In genomic region chr19:6141394-6141749, GRCm38 (mm10) we compare ENCODE assay signal across 8 mouse cellular contexts. TPM values are rescaled to one million over a fixed set of nuclear protein-coding genes. Genes with fewer than 3 reads are reported as not detected.
DNase-seq lines count a peak whose midpoint lies in the region; ATAC-seq lines count a peak whose summit lies in the region.

TSS of gene Arl2 (minus strand) at chr19:6141548.

- H3K9me3 ChIP-seq in hindbrain, embryonic 12.5 days (replicated peaks): no peaks in the 10 kb centered on the region

- ATAC-seq in hindbrain, embryonic 12.5 days (ENCODE audit: low FRiP score): peak; percentile 86

- peak; percentile 98 for DNase-seq in R1 (ENCODE audit: low read depth, low spot score)
- peak; percentile 93 for DNase-seq in cerebellum, adult 9-10 months
- peak; percentile 74 to 90 for DNase-seq in frontal cortex, adult 2 months (ENCODE audit: extremely low spot score in 1 of 2, low spot score in 1 of 2)
- DNase-seq in layer of hippocampus, postnatal 10 days (ENCODE audit: low spot score in 2 of 2): peak; percentile 82 to 85
- DNase-seq in lung, postnatal 10 days: peak; percentile 93
- peak; percentile 93 for DNase-seq in retina, embryonic 14.5 days (ENCODE audit: low spot score)
- DNase-seq in thymus, postnatal 36 days: peak; percentile 71 to 75

- H3K4me3 ChIP-seq in hindbrain, embryonic 12.5 days: peak within 1 kb of the TSS; percentile 68

- H3K36me3 ChIP-seq in hindbrain, embryonic 12.5 days: peaks cover 15% of the 10 kb centered on the region

- H3K27me3 ChIP-seq in hindbrain, embryonic 12.5 days: no peaks in the 10 kb centered on the region

- H3K9ac ChIP-seq in hindbrain, embryonic 12.5 days: peak within 1 kb of the TSS; percentile 85

- peaks cover 10% of the 10 kb centered on the region for H3K4me1 ChIP-seq in hindbrain, embryonic 12.5 days

- WGBS in hindbrain, embryonic 12.5 days: under 1% methylated on average over 15 of the region's 15 CpGs

- peak within 1 kb of the TSS; percentile 99 for H3K27ac ChIP-seq in hindbrain, embryonic 12.5 days

- H3K4me2 ChIP-seq in hindbrain, embryonic 12.5 days (replicated peaks): peak within 1 kb of the TSS; percentile 72

RNA-seq across cellular contexts. Expression of gene Arl2, which starts in this region (rescaled TPM):
- polyA plus RNA-seq in frontal cortex, adult 2 months (2012; rRNA removed): 123 and 135 TPM in 2 replicates
- 91.6 and 94.6 TPM in 2 replicates for polyA plus RNA-seq in hindbrain, embryonic 12.5 days (2016; fragmentation: Nextera tagmentation; extraction: Ambion mirVana)
- total RNA-seq in layer of hippocampus, postnatal 10 days (2021): 10 to 100 TPM; 53.0 to 60.2 TPM

Comparison
In these comparisons a context has a peak if more than half of its experiments do, and no peak if none do; other contexts are left out.
1. Peak in every context shown above with its lines: DNase-seq, ATAC-seq, H3K4me3 ChIP-seq and H3K27ac ChIP-seq.